Mouse (Mus musculus): Measurements from ENCODE around the gene Hyls1. TPM values are rescaled to one million over a fixed set of nuclear protein-coding genes. Genes with fewer than 3 reads are reported as not detected.

Gene Hyls1
- polyA plus RNA-seq, 1 experiment: not detected

- Histone ChIP-seq H3K27ac (ENCODE audit: insufficient read depth, low read depth, low read length) (no peak overlapping the region), H3K4me1 (ENCODE audit: control insufficient read depth, insufficient read depth, low read length) (peaks cover 5% of the 10 kb centered on the region; the same call in 1 of the 2 replicates), H3K4me3 (ENCODE audit: insufficient read depth, low read depth, low read length) (no peak overlapping the region)
- WGBS: 3% methylated on average over 5 of the region's 5 CpGs
- TF ChIP-seq CTCF (IDR thresholded peaks at IDR 0.05; ENCODE audit: insufficient read depth, low read depth, low read length) (no peak), POLR2A (IDR thresholded peaks at IDR 0.05; ENCODE audit: insufficient read depth, low read depth, low read length) (no peak)
Measured at GRCm38 (mm10) chr9:35570663-35571062, 465 bp upstream of the Hyls1 start.

GRCm38 (mm10) chr9:35567995-35568394, 2.2 kb downstream of the Hyls1 start:
- TF ChIP-seq POLR2A (IDR thresholded peaks at IDR 0.05; ENCODE audit: insufficient read depth, low read depth, low read length) (no peak), CTCF (IDR thresholded peaks at IDR 0.05; ENCODE audit: insufficient read depth, low read depth, low read length) (no peak)
- no peak overlapping the region for H3K4me3 ChIP-seq (ENCODE audit: insufficient read depth, low read depth, low read length)
- no peaks in the 10 kb centered on the region for H3K4me1 ChIP-seq (ENCODE audit: control insufficient read depth, insufficient read depth, low read length)
- WGBS: 81% methylated on average over 3 of the region's 3 CpGs
- no peak overlapping the region for H3K27ac ChIP-seq (ENCODE audit: insufficient read depth, low read depth, low read length)

- no peaks in the 10 kb centered on the region for H3K4me1 ChIP-seq (ENCODE audit: control insufficient read depth, insufficient read depth, low read length)
- H3K4me3 ChIP-seq (ENCODE audit: insufficient read depth, low read depth, low read length): no peak overlapping the region
- whole genome bisulfite sequencing: 71% methylated on average over 5 of the region's 5 CpGs
- no peak overlapping the region for H3K27ac ChIP-seq (ENCODE audit: insufficient read depth, low read depth, low read length)
- TF ChIP-seq CTCF (IDR thresholded peaks at IDR 0.05; ENCODE audit: insufficient read depth, low read depth, low read length): no peak
- TF ChIP-seq POLR2A (IDR thresholded peaks at IDR 0.05; ENCODE audit: insufficient read depth, low read depth, low read length): no peak
Measured at GRCm38 (mm10) chr9:35564536-35565240, 5.5 kb downstream of the Hyls1 start.

DNA sequence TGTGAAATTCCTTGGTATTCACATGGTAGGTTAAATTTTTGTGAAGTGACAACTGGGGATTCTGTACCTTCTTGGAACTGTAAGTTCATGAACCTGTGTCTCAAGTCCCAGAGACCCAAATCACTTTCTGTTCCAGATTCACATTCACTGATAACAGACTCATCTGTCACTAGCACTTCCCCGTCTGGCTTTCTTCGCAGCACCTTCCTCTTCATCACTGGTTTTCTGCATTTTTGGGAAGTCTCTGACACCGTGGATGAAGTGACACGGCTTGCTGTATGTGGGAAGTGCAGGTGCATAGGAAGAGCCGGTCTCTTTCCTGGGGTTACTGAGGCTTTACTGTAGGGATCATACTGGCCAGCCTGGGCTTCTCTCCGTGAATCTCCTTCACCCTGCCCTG, 8.6 kb downstream of the Hyls1 start:
- no peak overlapping the region for H3K4me3 ChIP-seq (ENCODE audit: insufficient read depth, low read depth, low read length)
- no peak overlapping the region for H3K27ac ChIP-seq (ENCODE audit: insufficient read depth, low read depth, low read length)
- TF ChIP-seq CTCF (IDR thresholded peaks at IDR 0.05; ENCODE audit: insufficient read depth, low read depth, low read length) (no peak), POLR2A (IDR thresholded peaks at IDR 0.05; ENCODE audit: insufficient read depth, low read depth, low read length) (no peak)
- H3K4me1 ChIP-seq (ENCODE audit: control insufficient read depth, insufficient read depth, low read length): no peaks in the 10 kb centered on the region
- WGBS: 88% methylated on average over 6 of the region's 6 CpGs

DNA sequence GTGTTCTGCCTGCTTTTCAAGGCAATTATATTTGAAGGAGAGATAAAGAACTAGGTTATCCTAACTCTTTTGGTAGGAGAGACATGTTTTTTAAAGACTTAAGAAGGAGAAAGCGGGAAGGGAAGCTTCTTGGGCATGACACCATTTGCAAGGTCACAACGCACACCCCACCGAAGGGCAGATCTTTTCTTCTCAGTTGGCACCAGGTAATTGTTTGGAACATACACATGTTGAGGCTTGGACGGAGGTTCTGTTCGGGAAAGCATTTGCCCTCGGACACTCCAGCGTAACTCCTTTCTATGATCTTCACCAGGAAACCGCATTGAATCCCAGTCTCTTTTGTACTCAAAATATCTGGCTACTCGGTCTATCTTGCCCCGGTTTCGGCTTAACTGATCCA, 9.1 kb downstream of the Hyls1 start:
- TF ChIP-seq CTCF (IDR thresholded peaks at IDR 0.05; ENCODE audit: insufficient read depth, low read depth, low read length) (no peak), POLR2A (IDR thresholded peaks at IDR 0.05; ENCODE audit: insufficient read depth, low read depth, low read length) (no peak)
- Histone ChIP-seq H3K4me1 (ENCODE audit: control insufficient read depth, insufficient read depth, low read length) (no peaks in the 10 kb centered on the region), H3K4me3 (ENCODE audit: insufficient read depth, low read depth, low read length) (no peak overlapping the region), H3K27ac (ENCODE audit: insufficient read depth, low read depth, low read length) (no peak overlapping the region)
- 92% methylated on average over 11 of the region's 11 CpGs for WGBS

GRCm38 (mm10) chr9:35559009-35559890, 10.9 kb downstream of the Hyls1 start:
- TF ChIP-seq POLR2A (IDR thresholded peaks at IDR 0.05; ENCODE audit: insufficient read depth, low read depth, low read length) (peak; percentile 21; the same call in 1 of the 2 replicates), CTCF (IDR thresholded peaks at IDR 0.05; ENCODE audit: insufficient read depth, low read depth, low read length) (no peak)
- 0 out of 2 replicates have a peak overlapping the region, but pooled peaks have one; percentile 47 for H3K27ac ChIP-seq (ENCODE audit: insufficient read depth, low read depth, low read length)
- H3K4me1 ChIP-seq (ENCODE audit: control insufficient read depth, insufficient read depth, low read length): no peaks in the 10 kb centered on the region
- WGBS: under 1% methylated on average over 31 of the region's 31 CpGs
- peak overlapping the region; percentile 41 for H3K4me3 ChIP-seq (ENCODE audit: insufficient read depth, low read depth, low read length)

GRCm38 (mm10) chr9:35558257-35559008, 11.8 kb downstream of the Hyls1 start, which contains the start of the genes Ddx25 and Pus3:
Ddx25 (minus strand) TSS chr9:35558528.
Pus3 (plus strand) TSS chr9:35558595.
- under 1% methylated on average over 58 of the region's 59 CpGs for WGBS
- Histone ChIP-seq H3K4me1 (ENCODE audit: control insufficient read depth, insufficient read depth, low read length) (no peaks in the 10 kb centered on the region), H3K27ac (ENCODE audit: insufficient read depth, low read depth, low read length) (peak within 1 kb of the TSS; percentile 47; the same call in 1 of the 2 replicates), H3K4me3 (ENCODE audit: insufficient read depth, low read depth, low read length) (peak within 1 kb of the TSS; percentile 93)
- TF ChIP-seq CTCF (IDR thresholded peaks at IDR 0.05; ENCODE audit: insufficient read depth, low read depth, low read length): no peak
- TF ChIP-seq POLR2A (IDR thresholded peaks at IDR 0.05; ENCODE audit: insufficient read depth, low read depth, low read length): peak; percentile 74

GRCm38 (mm10) chr9:35556494-35557102, 13.6 kb downstream of the Hyls1 start:
- no peak overlapping the region for H3K27ac ChIP-seq (ENCODE audit: insufficient read depth, low read depth, low read length)
- no peaks in the 10 kb centered on the region for H3K4me1 ChIP-seq (ENCODE audit: control insufficient read depth, insufficient read depth, low read length)
- TF ChIP-seq POLR2A (IDR thresholded peaks at IDR 0.05; ENCODE audit: insufficient read depth, low read depth, low read length) (no peak), CTCF (IDR thresholded peaks at IDR 0.05; ENCODE audit: insufficient read depth, low read depth, low read length) (no peak)
- H3K4me3 ChIP-seq (ENCODE audit: insufficient read depth, low read depth, low read length): no peak overlapping the region
- 78% methylated on average over 12 of the region's 12 CpGs for WGBS
